Mouse (Mus musculus) embryonic fibroblast, embryonic 13.5 days (primary cell): Measurements from ENCODE around the gene Maff.

Experiments used
- CTCF ChIP-seq: IDR thresholded peaks from 2 replicates; pipeline ENCODE4 v1.5.1; 2011; ENCODE audit warnings: mild to moderate bottlenecking, control low read depth, low read length, moderate library complexity, borderline replicate concordance; ENCODE audit not compliant: insufficient read depth
- POLR2A ChIP-seq: IDR thresholded peaks from 2 replicates; pipeline ENCODE4 v1.6.1; 2011; ENCODE audit warnings: low read depth, mild to moderate bottlenecking, control low read depth, low read length, moderate library complexity

DNA sequence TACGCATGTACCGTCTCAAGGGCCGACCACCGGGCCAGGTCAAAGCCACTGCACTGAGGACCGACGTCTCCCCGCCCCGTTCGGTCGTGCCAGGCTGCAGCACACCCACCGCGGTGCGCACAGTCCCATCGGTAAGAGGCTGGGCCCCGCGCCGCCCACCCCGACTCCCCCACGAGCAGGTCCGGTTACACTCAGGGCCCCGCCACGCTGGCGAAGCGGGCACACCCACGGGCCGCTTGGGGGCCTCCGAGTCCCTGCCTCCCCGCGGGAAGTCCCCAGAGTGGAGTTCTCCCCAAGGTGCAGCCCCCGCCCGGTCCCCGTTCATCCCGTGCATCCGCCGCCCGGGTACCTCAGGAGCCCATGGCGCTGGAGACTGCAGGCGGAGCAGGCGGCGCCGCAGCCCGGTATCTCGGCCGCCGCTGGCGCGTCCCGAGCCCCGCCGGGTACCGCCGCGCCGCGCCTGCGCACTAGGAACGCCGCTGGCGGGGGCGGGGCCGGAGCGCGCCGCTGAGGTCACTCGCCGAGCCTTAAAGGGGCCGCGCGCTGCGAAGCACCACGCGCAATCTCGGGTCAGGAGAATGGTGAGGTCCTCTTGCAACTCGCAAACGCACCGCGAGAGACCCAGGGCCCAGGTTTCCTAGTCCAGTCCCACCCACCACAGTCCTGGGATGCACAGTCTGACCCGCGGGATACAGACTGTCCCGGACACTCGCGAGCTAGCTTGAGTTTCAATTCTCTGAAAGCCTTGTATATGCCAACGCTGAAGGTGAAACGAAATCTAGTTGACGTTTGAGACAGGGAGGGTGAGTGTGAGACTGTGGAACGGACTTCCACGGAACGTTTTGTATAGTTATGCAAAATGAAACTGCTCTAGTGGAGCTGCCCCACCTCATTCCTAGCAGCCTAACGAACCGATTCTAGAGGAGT lies 56.7 kb downstream of the Maff start, which contains the start of gene Tmem184b:
- no peak for TF ChIP-seq CTCF
- TF ChIP-seq POLR2A = peak; percentile 57
